Mouse (Mus musculus): ENCODE measurements at regions not wholly inside any gene's neighbourhood (a gene's known extent, or its start where the extent isn't known, plus 50 kb on each side); places are given as distances from the start of the nearest gene placed in this dataset.
A peak's percentile ranks its signal among the peaks of the same experiment; 100 is the strongest.

DNA sequence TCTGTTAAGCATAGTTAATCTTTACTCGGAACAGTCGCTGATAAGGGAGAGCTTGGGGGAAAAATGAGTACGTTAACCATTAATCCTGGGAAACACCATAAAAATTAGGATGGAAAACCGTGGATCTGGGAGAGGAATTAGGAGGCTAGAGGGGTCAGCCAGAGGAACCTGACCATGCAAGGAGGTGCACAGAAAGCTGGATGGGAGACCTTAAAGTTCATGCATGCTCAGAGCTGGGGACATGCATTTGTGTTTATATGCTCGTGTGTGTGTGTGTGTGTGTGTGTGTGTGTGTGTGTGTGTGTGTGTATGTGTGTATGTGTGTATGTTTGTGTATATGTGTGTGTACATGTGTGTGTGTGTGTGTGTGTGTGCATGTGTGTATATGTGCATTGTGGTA is 143.2 kb upstream of the Irf2bp2 start:
- H3K27me3 ChIP-seq (replicated peaks; ENCODE audit: control insufficient read depth, insufficient read depth, low read length) = no peaks in the 10 kb centered on the region
- WGBS = 51% methylated on average over 5 of the region's 5 CpGs
- ATAC-seq = no peak
- H3K4me3 ChIP-seq (ENCODE audit: low read length) = no peak overlapping the region
- H3K9ac ChIP-seq (ENCODE audit: low read depth, low read length) = no peak overlapping the region
- no peaks in the 10 kb centered on the region for H3K36me3 ChIP-seq (ENCODE audit: control insufficient read depth, insufficient read depth, low read length)
- H3K9me3 ChIP-seq (ENCODE audit: control insufficient read depth, low read length) = no peaks in the 10 kb centered on the region
- H3K27ac ChIP-seq (ENCODE audit: low read depth, low read length) = peak overlapping the region; percentile 86; the same call in 1 of the 2 replicates
- H3K4me2 ChIP-seq (ENCODE audit: low read length) = no peak overlapping the region
- peaks cover 31% of the 10 kb centered on the region for H3K4me1 ChIP-seq (ENCODE audit: control insufficient read depth, insufficient read depth, low read depth, low read length)

DNA sequence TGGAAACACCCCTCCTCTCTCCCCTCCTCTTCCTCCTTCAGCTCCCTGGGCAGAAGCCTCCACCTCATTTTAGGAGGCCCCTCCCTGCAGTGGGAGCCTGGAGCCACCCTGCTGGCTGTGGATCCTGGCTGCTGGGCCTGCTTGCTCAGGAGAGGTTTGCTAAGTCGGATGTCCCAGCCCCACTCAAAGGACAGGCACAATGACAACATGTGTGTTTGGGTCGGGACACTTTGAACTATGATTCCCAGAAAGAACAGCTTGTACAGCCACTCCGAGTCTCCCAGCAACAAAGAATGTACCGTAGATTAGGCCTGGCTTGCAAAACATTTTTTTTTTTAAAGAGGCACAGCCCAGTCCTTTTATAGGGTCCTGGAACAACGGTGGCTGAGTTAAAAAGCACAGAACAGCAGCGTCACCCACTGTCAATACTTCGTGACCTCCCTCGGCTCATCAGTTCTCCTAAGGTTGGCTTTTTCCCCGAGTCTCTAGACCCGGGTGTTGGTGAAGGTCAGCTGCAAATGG is 142.7 kb upstream of the Irf2bp2 start:
- no peaks in the 10 kb centered on the region for H3K27me3 ChIP-seq (replicated peaks; ENCODE audit: control insufficient read depth, insufficient read depth, low read length)
- H3K9ac ChIP-seq (ENCODE audit: low read depth, low read length) = peak overlapping the region; percentile 38
- H3K4me2 ChIP-seq (ENCODE audit: low read length) = no peak overlapping the region

DNA sequence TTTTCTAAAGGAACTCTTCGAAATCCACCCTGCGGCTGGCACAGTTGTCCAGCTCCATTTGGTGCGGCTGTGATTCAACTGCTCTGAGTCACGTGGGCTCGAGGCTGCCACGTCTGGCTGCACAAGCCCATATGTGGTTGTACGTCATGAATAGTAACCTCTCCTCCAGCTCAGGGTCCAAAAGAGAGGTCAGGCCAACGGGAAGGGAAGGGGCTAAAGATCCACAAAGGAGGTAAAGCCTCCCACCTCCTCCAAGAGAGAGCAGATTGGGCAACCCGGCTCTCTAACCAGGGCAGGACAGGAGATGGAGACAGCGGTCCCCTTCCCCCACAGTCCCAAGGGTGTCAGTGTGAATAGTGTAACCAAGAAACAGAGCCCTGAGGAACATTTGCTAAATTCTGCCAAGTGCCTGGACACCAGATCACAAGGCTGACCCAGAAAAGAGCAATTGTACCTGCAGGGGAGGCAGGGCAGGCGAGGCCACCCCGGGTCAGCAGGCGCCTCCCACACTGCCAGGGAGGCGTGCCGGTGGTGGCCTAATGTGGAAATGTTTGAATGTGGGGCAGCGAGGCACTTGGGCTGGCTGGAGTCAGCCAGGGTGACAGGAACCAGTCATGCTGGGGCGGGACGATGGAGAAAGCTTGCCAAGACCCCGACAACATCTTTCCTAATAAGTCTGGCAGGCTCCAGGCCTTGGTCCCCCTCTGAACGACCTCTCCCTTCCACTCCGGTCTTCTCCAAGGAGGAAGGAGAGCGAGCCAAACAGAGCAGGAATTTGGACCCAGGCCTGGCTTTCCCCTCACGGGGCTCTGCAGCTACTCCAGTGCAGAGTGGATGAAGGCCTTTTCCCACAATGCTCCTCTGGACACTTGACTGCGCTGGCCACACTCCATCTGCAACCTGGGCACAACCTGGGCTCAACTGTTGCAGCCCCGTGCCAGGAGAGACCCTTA is 142.0 kb upstream of the Irf2bp2 start:
- WGBS = 20% methylated on average over 24 of the region's 25 CpGs
- Histone ChIP-seq H3K4me2 (ENCODE audit: low read length) (peak overlapping the region; percentile 15; the same call in 1 of the 2 replicates), H3K9me3 (ENCODE audit: control insufficient read depth, low read length) (no peaks in the 10 kb centered on the region), H3K4me1 (ENCODE audit: control insufficient read depth, insufficient read depth, low read depth, low read length) (peaks cover 31% of the 10 kb centered on the region), H3K27ac (ENCODE audit: low read depth, low read length) (peak overlapping the region; percentile 86), H3K4me3 (ENCODE audit: low read length) (no peak overlapping the region; the same call in 1 of the 2 replicates), H3K9ac (ENCODE audit: low read depth, low read length) (peak overlapping the region; percentile 38), H3K27me3 (replicated peaks; ENCODE audit: control insufficient read depth, insufficient read depth, low read length) (no peaks in the 10 kb centered on the region), H3K36me3 (ENCODE audit: control insufficient read depth, insufficient read depth, low read length) (no peaks in the 10 kb centered on the region)
- ATAC-seq = peak; percentile 91

More for the DNA sequence above, 142.7 kb upstream of the Irf2bp2 start:
- no peaks in the 10 kb centered on the region for H3K36me3 ChIP-seq (ENCODE audit: control insufficient read depth, insufficient read depth, low read length)
- H3K9me3 ChIP-seq (ENCODE audit: control insufficient read depth, low read length) = no peaks in the 10 kb centered on the region
- peak overlapping the region; percentile 86 for H3K27ac ChIP-seq (ENCODE audit: low read depth, low read length)
- WGBS = 11% methylated on average over 10 of the region's 10 CpGs
- no peak overlapping the region for H3K4me3 ChIP-seq (ENCODE audit: low read length)
- peaks cover 31% of the 10 kb centered on the region for H3K4me1 ChIP-seq (ENCODE audit: control insufficient read depth, insufficient read depth, low read depth, low read length)
- ATAC-seq = peak; percentile 82

DNA sequence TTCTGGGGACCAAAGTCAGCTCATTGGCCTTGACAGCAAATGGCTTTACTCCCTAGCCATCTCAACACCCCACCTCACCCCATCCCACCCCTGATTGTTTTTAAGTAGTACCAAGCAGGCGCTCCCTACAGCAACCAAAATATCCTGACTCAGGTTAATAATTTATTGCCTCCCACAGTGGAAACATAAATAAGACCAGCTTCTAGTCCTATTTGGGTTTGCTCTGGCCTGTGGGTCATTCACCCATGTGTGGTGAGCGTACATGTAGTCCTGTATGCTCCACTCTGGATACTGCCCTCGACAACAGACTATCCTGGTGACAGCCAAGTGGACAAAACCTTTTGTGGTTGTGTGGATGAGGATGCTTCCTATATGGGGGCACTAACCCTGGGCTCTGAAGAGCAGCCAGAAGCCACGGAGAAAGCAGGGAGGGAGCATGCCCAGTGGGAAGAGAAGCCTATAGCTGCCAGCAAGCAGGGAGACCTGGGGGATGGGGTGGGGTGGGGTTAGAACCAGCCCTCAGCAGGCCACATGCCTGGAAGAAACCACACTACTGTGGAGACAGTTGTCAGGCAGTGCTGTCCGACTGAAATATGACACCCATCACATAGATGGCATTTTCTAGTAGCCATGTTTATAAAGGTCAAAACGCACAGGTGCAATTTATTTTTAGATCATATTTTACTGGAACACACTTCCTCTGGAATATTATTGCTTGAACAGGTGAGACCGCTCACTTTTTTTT is 141.1 kb upstream of the Irf2bp2 start:
- H3K27me3 ChIP-seq (replicated peaks; ENCODE audit: control insufficient read depth, insufficient read depth, low read length) = no peaks in the 10 kb centered on the region
- H3K4me2 ChIP-seq (ENCODE audit: low read length) = no peak overlapping the region; the same call in 1 of the 2 replicates
- H3K9me3 ChIP-seq (ENCODE audit: control insufficient read depth, low read length) = no peaks in the 10 kb centered on the region
- peaks cover 31% of the 10 kb centered on the region for H3K4me1 ChIP-seq (ENCODE audit: control insufficient read depth, insufficient read depth, low read depth, low read length)
- H3K36me3 ChIP-seq (ENCODE audit: control insufficient read depth, insufficient read depth, low read length) = no peaks in the 10 kb centered on the region
- no peak overlapping the region for H3K4me3 ChIP-seq (ENCODE audit: low read length)
- no peak for ATAC-seq
- H3K27ac ChIP-seq (ENCODE audit: low read depth, low read length) = peak overlapping the region; percentile 62; the same call in 1 of the 2 replicates
- no peak overlapping the region for H3K9ac ChIP-seq (ENCODE audit: low read depth, low read length)
- 58% methylated on average over 7 of the region's 7 CpGs for WGBS

DNA sequence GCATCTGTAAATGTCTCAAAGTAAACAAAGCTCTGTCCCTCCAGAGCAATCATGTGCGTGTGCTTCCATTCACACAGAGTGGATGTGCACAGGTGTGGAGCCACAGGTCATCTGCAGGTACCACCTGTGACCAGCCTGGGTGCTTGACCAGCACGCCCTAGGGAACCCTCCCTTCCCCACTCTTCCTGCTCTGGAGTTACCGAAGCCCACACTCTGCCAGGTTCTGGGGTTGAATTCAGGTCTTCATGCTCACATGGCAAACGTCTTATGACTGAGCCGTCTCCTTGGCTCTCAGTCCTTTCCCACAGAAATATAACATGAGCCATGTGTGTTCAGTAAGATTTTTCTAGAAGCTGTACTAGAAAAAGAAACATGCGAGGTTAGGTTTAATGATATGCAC is 140.0 kb upstream of the Irf2bp2 start:
- Histone ChIP-seq H3K27ac (ENCODE audit: low read depth, low read length) (no peak overlapping the region), H3K4me3 (ENCODE audit: low read length) (no peak overlapping the region), H3K9ac (ENCODE audit: low read depth, low read length) (no peak overlapping the region), H3K4me2 (ENCODE audit: low read length) (no peak overlapping the region), H3K27me3 (replicated peaks; ENCODE audit: control insufficient read depth, insufficient read depth, low read length) (no peaks in the 10 kb centered on the region), H3K9me3 (ENCODE audit: control insufficient read depth, low read length) (no peaks in the 10 kb centered on the region), H3K36me3 (ENCODE audit: control insufficient read depth, insufficient read depth, low read length) (no peaks in the 10 kb centered on the region), H3K4me1 (ENCODE audit: control insufficient read depth, insufficient read depth, low read depth, low read length) (peaks cover 31% of the 10 kb centered on the region)
- ATAC-seq = no peak
- WGBS = 80% methylated on average over 6 of the region's 6 CpGs

DNA sequence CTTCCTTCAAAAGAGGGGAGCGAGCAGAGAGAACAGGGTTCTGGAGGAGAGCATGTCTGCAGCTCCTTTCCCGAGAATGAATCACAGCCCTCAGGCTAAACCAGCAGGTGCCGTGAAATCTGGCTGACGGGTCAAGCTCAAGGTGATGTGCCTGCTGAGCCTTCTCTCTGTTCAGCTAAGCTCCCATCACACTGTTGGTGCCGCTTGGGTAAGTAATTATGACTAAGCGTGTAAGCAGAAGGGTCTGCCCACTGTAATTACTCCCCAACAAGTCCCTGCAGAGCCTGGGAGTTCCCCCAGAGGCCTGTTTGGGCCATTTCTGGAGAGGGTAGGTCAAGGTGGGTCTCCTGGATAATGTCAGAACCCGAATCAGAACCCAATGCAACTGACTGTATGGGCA is 139.5 kb upstream of the Irf2bp2 start:
- 37% methylated on average over 7 of the region's 7 CpGs for WGBS
- H3K9ac ChIP-seq (ENCODE audit: low read depth, low read length) = no peak overlapping the region
- H3K4me2 ChIP-seq (ENCODE audit: low read length) = no peak overlapping the region
- H3K4me1 ChIP-seq (ENCODE audit: control insufficient read depth, insufficient read depth, low read depth, low read length) = peaks cover 31% of the 10 kb centered on the region
- H3K4me3 ChIP-seq (ENCODE audit: low read length) = no peak overlapping the region
- no peaks in the 10 kb centered on the region for H3K27me3 ChIP-seq (replicated peaks; ENCODE audit: control insufficient read depth, insufficient read depth, low read length)
- no peaks in the 10 kb centered on the region for H3K9me3 ChIP-seq (ENCODE audit: control insufficient read depth, low read length)
- no peak for ATAC-seq
- no peak overlapping the region for H3K27ac ChIP-seq (ENCODE audit: low read depth, low read length)
- H3K36me3 ChIP-seq (ENCODE audit: control insufficient read depth, insufficient read depth, low read length) = no peaks in the 10 kb centered on the region

DNA sequence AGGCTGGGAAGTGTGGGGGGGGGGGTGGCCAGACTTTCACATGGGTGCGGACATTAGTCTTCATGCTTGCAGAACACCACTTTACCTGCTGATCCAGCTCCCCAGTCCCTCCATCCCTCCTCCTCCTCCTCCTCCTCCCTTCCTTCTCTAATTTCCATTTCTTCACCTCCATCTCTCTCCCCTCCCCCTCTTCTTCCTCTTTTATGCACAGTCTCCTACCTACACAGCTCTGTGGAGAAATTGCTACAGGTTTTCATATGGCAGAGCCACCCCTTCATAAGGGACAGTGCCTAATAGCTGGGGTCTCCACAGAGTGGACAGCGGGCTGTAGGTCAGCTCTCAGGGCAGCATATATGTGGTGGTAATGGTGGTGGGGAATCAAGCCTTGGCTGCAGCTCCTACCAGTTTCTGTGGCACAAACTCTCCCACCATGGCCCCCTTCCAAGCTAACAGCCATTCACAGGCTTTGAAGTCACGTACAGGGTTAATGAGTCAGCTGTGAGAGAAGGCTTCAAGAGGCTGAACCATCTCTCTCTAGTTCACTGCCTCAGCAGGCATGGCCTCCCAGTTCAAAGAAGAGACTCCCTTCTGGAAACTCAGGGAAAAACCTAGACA is 136.3 kb upstream of the Irf2bp2 start:
- peaks cover 12% of the 10 kb centered on the region for H3K4me1 ChIP-seq (ENCODE audit: control insufficient read depth, insufficient read depth, low read depth, low read length)
- 80% methylated on average over 3 of the region's 3 CpGs for WGBS

DNA sequence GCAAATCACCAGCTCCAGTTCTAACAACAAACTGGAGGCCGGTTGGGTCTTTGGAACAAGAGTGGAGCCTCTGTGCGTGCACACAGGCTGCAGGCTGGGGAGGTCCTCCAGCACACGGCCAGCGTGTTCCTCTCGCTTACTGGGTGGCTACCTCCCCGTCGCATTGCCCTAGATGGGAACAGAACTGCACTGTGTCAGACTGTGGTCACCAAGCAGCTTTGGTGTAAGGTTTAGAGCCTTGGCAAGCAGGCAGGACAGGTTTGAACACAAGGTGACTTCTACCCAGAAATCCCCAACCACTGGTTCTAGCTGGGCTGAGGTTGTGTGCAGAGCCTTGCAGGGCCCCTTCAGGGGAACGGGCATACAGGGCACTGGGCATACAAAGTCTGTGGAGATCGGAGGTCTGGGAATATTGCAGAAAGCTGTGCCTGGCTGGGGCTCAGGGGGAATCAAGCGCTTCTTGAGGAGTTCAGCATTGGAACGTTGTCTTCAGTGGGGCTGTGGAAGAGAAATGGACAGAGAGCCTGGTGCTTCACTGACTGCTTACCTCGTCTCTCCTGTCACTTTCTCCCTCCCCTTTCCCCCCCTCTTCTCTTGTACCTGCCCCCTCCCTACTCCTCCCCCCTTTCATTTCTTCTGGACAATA is 135.3 kb upstream of the Irf2bp2 start:
- no peak overlapping the region for H3K27ac ChIP-seq (ENCODE audit: low read depth, low read length)

More for the DNA sequence above, 136.3 kb upstream of the Irf2bp2 start:
- H3K9ac ChIP-seq (ENCODE audit: low read depth, low read length) = no peak overlapping the region
- H3K27ac ChIP-seq (ENCODE audit: low read depth, low read length) = no peak overlapping the region
- no peaks in the 10 kb centered on the region for H3K9me3 ChIP-seq (ENCODE audit: control insufficient read depth, low read length)
- no peak overlapping the region for H3K4me3 ChIP-seq (ENCODE audit: low read length)
- no peaks in the 10 kb centered on the region for H3K36me3 ChIP-seq (ENCODE audit: control insufficient read depth, insufficient read depth, low read length)
- no peaks in the 10 kb centered on the region for H3K27me3 ChIP-seq (replicated peaks; ENCODE audit: control insufficient read depth, insufficient read depth, low read length)
- no peak overlapping the region for H3K4me2 ChIP-seq (ENCODE audit: low read length)
- no peak for ATAC-seq

More for the DNA sequence above, 135.3 kb upstream of the Irf2bp2 start:
- Histone ChIP-seq H3K4me3 (ENCODE audit: low read length) (no peak overlapping the region), H3K9me3 (ENCODE audit: control insufficient read depth, low read length) (no peaks in the 10 kb centered on the region), H3K27me3 (replicated peaks; ENCODE audit: control insufficient read depth, insufficient read depth, low read length) (no peaks in the 10 kb centered on the region), H3K9ac (ENCODE audit: low read depth, low read length) (no peak overlapping the region), H3K4me1 (ENCODE audit: control insufficient read depth, insufficient read depth, low read depth, low read length) (peaks cover 7% of the 10 kb centered on the region), H3K36me3 (ENCODE audit: control insufficient read depth, insufficient read depth, low read length) (no peaks in the 10 kb centered on the region), H3K4me2 (ENCODE audit: low read length) (no peak overlapping the region)
- ATAC-seq = no peak
- 88% methylated on average over 12 of the region's 12 CpGs for WGBS

Measured in hindbrain, embryonic 16.5 days (tissue).